ENCODE assay signal across 26 mouse cellular contexts in the genomic region with DNA sequence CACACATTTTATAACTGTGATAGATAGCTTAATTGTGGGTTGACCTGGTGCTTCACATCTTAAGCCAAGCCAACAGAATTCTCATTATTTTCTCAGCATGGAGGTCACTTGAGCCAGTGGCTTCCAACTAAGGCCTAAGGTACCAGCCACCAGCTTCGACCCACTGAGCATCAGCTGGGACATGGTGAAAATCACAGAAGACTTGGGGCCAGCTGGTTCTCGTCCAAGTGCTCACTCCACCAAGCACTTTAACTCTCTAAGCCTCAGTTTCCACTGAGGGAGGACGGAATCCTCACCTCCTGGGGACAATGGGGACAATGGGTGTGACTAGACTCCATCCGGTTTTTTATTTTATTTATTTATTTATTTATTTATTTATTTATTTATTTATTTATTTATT. TPM values are rescaled to one million over a fixed set of nuclear protein-coding genes. Genes with fewer than 3 reads are reported as not detected.
DNase-seq lines count a peak whose midpoint lies in the region; ATAC-seq and TF ChIP-seq lines count a peak whose summit lies in the region.
"Had no signal": no experiment of that assay in that cellular context is flagged by ENCODE, and none has a peak within 500 bp of the region (broad histone marks: within the 10 kb centered on the region; RNA-seq: fewer than 3 reads in every experiment).

No protein-coding gene starts in this region.

- no peak for ATAC-seq in forebrain, embryonic 14.5 days
- no peak for ATAC-seq in forebrain, embryonic 11.5 days (replicated peaks; ENCODE audit: low FRiP score)
- no peak for ATAC-seq in hindbrain, embryonic 13.5 days (ENCODE audit: low FRiP score)
- ATAC-seq in hindbrain, embryonic 14.5 days (ENCODE audit: low FRiP score): no peak
- ATAC-seq in midbrain, postnatal 0 days (ENCODE audit: low FRiP score): no peak
- ATAC-seq in midbrain, embryonic 11.5 days (ENCODE audit: low FRiP score): no peak
- ATAC-seq: activated CD4-positive, CD25-positive, alpha-beta regulatory T cell, adult 4 months; intestine, postnatal 0 days had no signal

- no peaks in the 10 kb centered on the region for H3K9me3 ChIP-seq in forebrain, embryonic 14.5 days (replicated peaks; ENCODE audit: control insufficient read depth, low read length)
- H3K9me3 ChIP-seq in forebrain, embryonic 11.5 days (ENCODE audit: control insufficient read depth, low read length): no peaks in the 10 kb centered on the region
- H3K9me3 ChIP-seq in hindbrain, embryonic 13.5 days: no peaks in the 10 kb centered on the region
- H3K9me3 ChIP-seq in hindbrain, embryonic 14.5 days (ENCODE audit: control insufficient read depth, low read length): no peaks in the 10 kb centered on the region
- H3K9me3 ChIP-seq in midbrain, postnatal 0 days (ENCODE audit: low read length): no peaks in the 10 kb centered on the region
- H3K9me3 ChIP-seq in midbrain, embryonic 11.5 days (ENCODE audit: control insufficient read depth, low read length): no peaks in the 10 kb centered on the region
- H3K9me3 ChIP-seq: embryonic facial prominence, embryonic 12.5 days; embryonic facial prominence, embryonic 15.5 days; heart, embryonic 10.5 days; heart, embryonic 13.5 days; hindbrain, embryonic 12.5 days had no signal

- DNase-seq in cerebellum, postnatal 10 days: peak; percentile 74 to 83
- no peak for DNase-seq in cerebellum, postnatal 36 days
- DNase-seq in forebrain, embryonic 14.5 days (ENCODE audit: low spot score): no peak
- no peak for DNase-seq in forebrain, embryonic 11.5 days (ENCODE audit: low spot score)
- DNase-seq in hindbrain, embryonic 14.5 days (ENCODE audit: low spot score): no peak
- DNase-seq in midbrain, postnatal 0 days (ENCODE audit: low spot score): peak; percentile 21
- no peak for DNase-seq in midbrain, embryonic 11.5 days (ENCODE audit: low spot score, missing footprints)
- DNase-seq: adrenal gland, adult 8-10 months; adrenal gland, postnatal 25 days; cerebellum, adult 11-12 months; cerebellum, adult 9-10 months; gastrocnemius, postnatal 10 days; gastrocnemius, postnatal 36 days; heart, adult 2 months; heart, postnatal 14 days; heart, postnatal 4 days; kidney, adult 2 months had no signal

- peaks cover 19% of the 10 kb centered on the region for H3K36me3 ChIP-seq in forebrain, embryonic 14.5 days (ENCODE audit: control insufficient read depth, insufficient read depth, low read length)
- no peaks in the 10 kb centered on the region for H3K36me3 ChIP-seq in forebrain, embryonic 11.5 days (ENCODE audit: control insufficient read depth, insufficient read depth, low read length)
- H3K36me3 ChIP-seq in hindbrain, embryonic 13.5 days: peaks cover 16% of the 10 kb centered on the region
- H3K36me3 ChIP-seq in hindbrain, embryonic 14.5 days (replicated peaks; ENCODE audit: control insufficient read depth, insufficient read depth): peaks cover 11% of the 10 kb centered on the region
- peaks cover 7% of the 10 kb centered on the region for H3K36me3 ChIP-seq in midbrain, postnatal 0 days (ENCODE audit: insufficient read depth, low read length)
- H3K36me3 ChIP-seq in midbrain, embryonic 11.5 days (ENCODE audit: control insufficient read depth, insufficient read depth, low read length): 0 out of 2 replicates have a peak, but pooled peaks cover 2% of the 10 kb centered on the region
- H3K36me3 ChIP-seq: embryonic facial prominence, embryonic 12.5 days; embryonic facial prominence, embryonic 15.5 days; heart, embryonic 10.5 days; heart, embryonic 13.5 days had no signal

- no peak overlapping the region for H3K27ac ChIP-seq in forebrain, embryonic 14.5 days (ENCODE audit: low read depth, low read length)
- H3K27ac ChIP-seq in forebrain, embryonic 11.5 days (ENCODE audit: low read depth, low read length): no peak overlapping the region
- H3K27ac ChIP-seq in hindbrain, embryonic 13.5 days: no peak overlapping the region
- H3K27ac ChIP-seq in hindbrain, embryonic 14.5 days: no peak overlapping the region
- no peak overlapping the region for H3K27ac ChIP-seq in midbrain, postnatal 0 days (ENCODE audit: low read depth, low read length)
- no peak overlapping the region for H3K27ac ChIP-seq in midbrain, embryonic 11.5 days (ENCODE audit: low read depth, low read length)
- H3K27ac ChIP-seq: embryonic facial prominence, embryonic 12.5 days; embryonic facial prominence, embryonic 15.5 days; heart, adult 2 months; heart, embryonic 10.5 days; heart, embryonic 13.5 days; hindbrain, embryonic 12.5 days had no signal

- H3K9ac ChIP-seq in forebrain, embryonic 14.5 days (ENCODE audit: low read length): no peak overlapping the region
- no peak overlapping the region for H3K9ac ChIP-seq in forebrain, embryonic 11.5 days (ENCODE audit: low read length)
- H3K9ac ChIP-seq in hindbrain, embryonic 13.5 days: no peak overlapping the region
- H3K9ac ChIP-seq in hindbrain, embryonic 14.5 days: no peak overlapping the region
- no peak overlapping the region for H3K9ac ChIP-seq in midbrain, postnatal 0 days (replicated peaks; ENCODE audit: low read length, poor library complexity, severe bottlenecking)
- no peak overlapping the region for H3K9ac ChIP-seq in midbrain, embryonic 11.5 days (ENCODE audit: low read length)
- H3K9ac ChIP-seq: embryonic facial prominence, embryonic 12.5 days; embryonic facial prominence, embryonic 15.5 days; heart, embryonic 13.5 days; hindbrain, embryonic 12.5 days had no signal

- 0 out of 2 replicates have a peak, but pooled peaks cover 6% of the 10 kb centered on the region for H3K27me3 ChIP-seq in forebrain, embryonic 14.5 days (replicated peaks; ENCODE audit: control insufficient read depth, insufficient read depth, low read length)
- peaks cover 33% of the 10 kb centered on the region for H3K27me3 ChIP-seq in forebrain, embryonic 11.5 days (ENCODE audit: control insufficient read depth, insufficient read depth, low read length)
- H3K27me3 ChIP-seq in hindbrain, embryonic 13.5 days: peaks cover 17% of the 10 kb centered on the region; the same call in 1 of the 2 replicates
- H3K27me3 ChIP-seq in hindbrain, embryonic 14.5 days (ENCODE audit: control insufficient read depth, insufficient read depth, low read length): peaks cover 4% of the 10 kb centered on the region; the same call in 1 of the 2 replicates
- peaks cover 5% of the 10 kb centered on the region; the same call in 1 of the 2 replicates for H3K27me3 ChIP-seq in midbrain, postnatal 0 days (ENCODE audit: insufficient read depth, low read length)
- H3K27me3 ChIP-seq in midbrain, embryonic 11.5 days (ENCODE audit: control insufficient read depth, insufficient read depth, low read length): peaks cover 38% of the 10 kb centered on the region

- 0 out of 2 replicates have a peak overlapping the region, but pooled peaks have one; percentile 59 for H3K4me3 ChIP-seq in forebrain, embryonic 14.5 days (ENCODE audit: low read depth, low read length)
- H3K4me3 ChIP-seq in forebrain, embryonic 11.5 days (ENCODE audit: low read depth, low read length): no peak overlapping the region
- H3K4me3 ChIP-seq in hindbrain, embryonic 13.5 days: no peak overlapping the region
- no peak overlapping the region for H3K4me3 ChIP-seq in hindbrain, embryonic 14.5 days (replicated peaks; ENCODE audit: low read length)
- H3K4me3 ChIP-seq in midbrain, postnatal 0 days (ENCODE audit: low read depth, low read length): no peak overlapping the region
- no peak overlapping the region for H3K4me3 ChIP-seq in midbrain, embryonic 11.5 days (ENCODE audit: low read depth, low read length)
- H3K4me3 ChIP-seq: embryonic facial prominence, embryonic 12.5 days; embryonic facial prominence, embryonic 15.5 days; heart, adult 2 months; heart, embryonic 10.5 days; heart, embryonic 13.5 days had no signal

- no peak for TF ChIP-seq CTCF in midbrain, postnatal 0 days (IDR thresholded peaks at IDR 0.05)

- 81% methylated on average over 4 of the region's 4 CpGs for WGBS in forebrain, embryonic 14.5 days
- WGBS in forebrain, embryonic 11.5 days: 85% methylated on average over 4 of the region's 4 CpGs
- WGBS in hindbrain, embryonic 13.5 days: 81% methylated on average over 4 of the region's 4 CpGs
- 80% methylated on average over 4 of the region's 4 CpGs for WGBS in hindbrain, embryonic 14.5 days
- WGBS in midbrain, postnatal 0 days: 88% methylated on average over 4 of the region's 4 CpGs
- WGBS in midbrain, embryonic 11.5 days: 89% methylated on average over 4 of the region's 4 CpGs

- peaks cover 8% of the 10 kb centered on the region; the same call in 1 of the 2 replicates for H3K4me1 ChIP-seq in forebrain, embryonic 14.5 days (ENCODE audit: control insufficient read depth, insufficient read depth, low read length)
- peaks cover 24% of the 10 kb centered on the region for H3K4me1 ChIP-seq in forebrain, embryonic 11.5 days (replicated peaks; ENCODE audit: control insufficient read depth, insufficient read depth, low read length)
- H3K4me1 ChIP-seq in hindbrain, embryonic 13.5 days (replicated peaks): peaks cover 43% of the 10 kb centered on the region
- peaks cover 25% of the 10 kb centered on the region; the same call in 1 of the 2 replicates for H3K4me1 ChIP-seq in hindbrain, embryonic 14.5 days (replicated peaks; ENCODE audit: control insufficient read depth, insufficient read depth, low read length)
- peaks cover 3% of the 10 kb centered on the region; the same call in 1 of the 2 replicates for H3K4me1 ChIP-seq in midbrain, postnatal 0 days (ENCODE audit: insufficient read depth, low read length)
- H3K4me1 ChIP-seq in midbrain, embryonic 11.5 days (ENCODE audit: control insufficient read depth, insufficient read depth, low read length): peaks cover 18% of the 10 kb centered on the region

- peak overlapping the region; percentile 96 for H3K4me2 ChIP-seq in forebrain, embryonic 14.5 days (ENCODE audit: low read length)
- H3K4me2 ChIP-seq in forebrain, embryonic 11.5 days (ENCODE audit: low read depth, low read length, severe bottlenecking): no peak overlapping the region
- H3K4me2 ChIP-seq in hindbrain, embryonic 13.5 days: peak overlapping the region; percentile 86
- H3K4me2 ChIP-seq in hindbrain, embryonic 14.5 days (replicated peaks): no peak overlapping the region
- H3K4me2 ChIP-seq in midbrain, postnatal 0 days (ENCODE audit: low read depth, low read length, poor library complexity, severe bottlenecking): no peak overlapping the region
- no peak overlapping the region for H3K4me2 ChIP-seq in midbrain, embryonic 11.5 days
- H3K4me2 ChIP-seq: embryonic facial prominence, embryonic 12.5 days; embryonic facial prominence, embryonic 15.5 days; heart, embryonic 13.5 days had no signal

RNA-seq across cellular contexts. Expression of a gene that starts 2.9 kb away (rescaled TPM):
- polyA plus RNA-seq in forebrain, embryonic 14.5 days (2014; fragmentation: Nextera tagmentation; extraction: Ambion mirVana): 71.9 and 75.2 TPM in 2 replicates
- polyA plus RNA-seq in forebrain, embryonic 11.5 days (2014; fragmentation: Nextera tagmentation; extraction: Ambion mirVana): 10.5 and 10.7 TPM in 2 replicates
- 32.8 and 34.9 TPM in 2 replicates for polyA plus RNA-seq in hindbrain, embryonic 13.5 days (2015; fragmentation: Nextera tagmentation; extraction: Ambion mirVana)
- polyA plus RNA-seq in hindbrain, embryonic 14.5 days (2014; fragmentation: Nextera tagmentation; extraction: Ambion mirVana): 19.4 and 23.9 TPM in 2 replicates
- 16.4 and 26.3 TPM in 2 replicates for total RNA-seq in midbrain, postnatal 0 days (2014; rRNA removed)
- polyA plus RNA-seq in midbrain, postnatal 0 days (2015; fragmentation: Nextera tagmentation; extraction: Ambion mirVana): 8.8 and 10.2 TPM in 2 replicates
- polyA plus RNA-seq in midbrain, embryonic 11.5 days (2014; fragmentation: Nextera tagmentation; extraction: Ambion mirVana): 12.4 and 12.6 TPM in 2 replicates
- total RNA-seq: gastrocnemius, adult 18-20 months; gastrocnemius, postnatal 36 days; heart, adult 2 months; heart, postnatal 14 days; heart, postnatal 4 days had no signal
- polyA plus RNA-seq: activated CD4-positive, CD25-positive, alpha-beta regulatory T cell, adult 4 months; heart, adult 2 months had no signal

RNA-seq across cellular contexts. Expression of a gene that starts 26.9 kb away (rescaled TPM):
- 28.8 and 33.9 TPM in 2 replicates for polyA plus RNA-seq in forebrain, embryonic 14.5 days (2014; fragmentation: Nextera tagmentation; extraction: Ambion mirVana)
- polyA plus RNA-seq in forebrain, embryonic 11.5 days (2014; fragmentation: Nextera tagmentation; extraction: Ambion mirVana): 36.2 and 39.4 TPM in 2 replicates
- 33.4 and 35.6 TPM in 2 replicates for polyA plus RNA-seq in hindbrain, embryonic 13.5 days (2015; fragmentation: Nextera tagmentation; extraction: Ambion mirVana)
- polyA plus RNA-seq in hindbrain, embryonic 14.5 days (2014; fragmentation: Nextera tagmentation; extraction: Ambion mirVana): 38.0 and 41.9 TPM in 2 replicates
- 55.8 and 59.0 TPM in 2 replicates for total RNA-seq in midbrain, postnatal 0 days (2014; rRNA removed)
- polyA plus RNA-seq in midbrain, postnatal 0 days (2015; fragmentation: Nextera tagmentation; extraction: Ambion mirVana): 28.3 and 31.3 TPM in 2 replicates
- polyA plus RNA-seq in midbrain, embryonic 11.5 days (2014; fragmentation: Nextera tagmentation; extraction: Ambion mirVana): 30.0 and 30.1 TPM in 2 replicates

RNA-seq across cellular contexts. Expression of a gene that starts 27.9 kb away (rescaled TPM):
- polyA plus RNA-seq in forebrain, embryonic 14.5 days (2014; fragmentation: Nextera tagmentation; extraction: Ambion mirVana): 29.5 and 32.4 TPM in 2 replicates
- 18.4 and 20.6 TPM in 2 replicates for polyA plus RNA-seq in forebrain, embryonic 11.5 days (2014; fragmentation: Nextera tagmentation; extraction: Ambion mirVana)
- polyA plus RNA-seq in hindbrain, embryonic 13.5 days (2015; fragmentation: Nextera tagmentation; extraction: Ambion mirVana): 32.2 and 34.2 TPM in 2 replicates
- 25.5 and 30.2 TPM in 2 replicates for polyA plus RNA-seq in hindbrain, embryonic 14.5 days (2014; fragmentation: Nextera tagmentation; extraction: Ambion mirVana)
- total RNA-seq in midbrain, postnatal 0 days (2014; rRNA removed): 56.0 and 62.5 TPM in 2 replicates
- 35.9 and 40.4 TPM in 2 replicates for polyA plus RNA-seq in midbrain, postnatal 0 days (2015; fragmentation: Nextera tagmentation; extraction: Ambion mirVana)
- 17.7 and 17.8 TPM in 2 replicates for polyA plus RNA-seq in midbrain, embryonic 11.5 days (2014; fragmentation: Nextera tagmentation; extraction: Ambion mirVana)

Comparison
In these comparisons a context has a peak if more than half of its experiments do, and no peak if none do; other contexts are left out.
1. DNase-seq: peak in cerebellum, postnatal 10 days (2 of 2) and midbrain, postnatal 0 days (single experiment); none in cerebellum, postnatal 36 days (0 of 2), forebrain, embryonic 14.5 days (single experiment), forebrain, embryonic 11.5 days (single experiment), hindbrain, embryonic 14.5 days (single experiment) and midbrain, embryonic 11.5 days (single experiment).
2. H3K4me2 ChIP-seq: peak in forebrain, embryonic 14.5 days (single experiment) and hindbrain, embryonic 13.5 days (single experiment); none in forebrain, embryonic 11.5 days (single experiment), hindbrain, embryonic 14.5 days (single experiment), midbrain, postnatal 0 days (single experiment) and midbrain, embryonic 11.5 days (single experiment).